Comparison of ENCODE assay signal across 11 mouse cellular contexts in genomic region chr15:5426641-5427040, GRCm38 (mm10).
"Had no signal": no experiment of that assay in that cellular context is flagged by ENCODE, and none has a peak within 500 bp of the region (broad histone marks: within the 10 kb centered on the region; RNA-seq: fewer than 3 reads in every experiment).

No protein-coding gene starts in this region.

- DNase-seq: lung, adult 18-20 months; lung, embryonic 14.5 days; lung, postnatal 10 days; lung, postnatal 4 days; right cerebral cortex, postnatal 14 days; spleen, adult 18-20 months; thymus, adult 18-20 months; thymus, postnatal 14 days; thymus, postnatal 36 days had no signal

- ATAC-seq: midbrain, embryonic 13.5 days; midbrain, embryonic 15.5 days had no signal
